Mouse (Mus musculus) embryo, embryonic 11 days (tissue): ENCODE results near the gene Rhobtb3.
"Not testable (repeated sequence)": the region's sequence is repeated elsewhere in the genome, so short reads cannot be mapped to it uniquely, and the experiment has no call there.

Experiments used
- DNase-seq: peaks from one replicate; pipeline ENCODE4 v3.0.0-alpha.2; 2015

Rhobtb3 gene

DNA sequence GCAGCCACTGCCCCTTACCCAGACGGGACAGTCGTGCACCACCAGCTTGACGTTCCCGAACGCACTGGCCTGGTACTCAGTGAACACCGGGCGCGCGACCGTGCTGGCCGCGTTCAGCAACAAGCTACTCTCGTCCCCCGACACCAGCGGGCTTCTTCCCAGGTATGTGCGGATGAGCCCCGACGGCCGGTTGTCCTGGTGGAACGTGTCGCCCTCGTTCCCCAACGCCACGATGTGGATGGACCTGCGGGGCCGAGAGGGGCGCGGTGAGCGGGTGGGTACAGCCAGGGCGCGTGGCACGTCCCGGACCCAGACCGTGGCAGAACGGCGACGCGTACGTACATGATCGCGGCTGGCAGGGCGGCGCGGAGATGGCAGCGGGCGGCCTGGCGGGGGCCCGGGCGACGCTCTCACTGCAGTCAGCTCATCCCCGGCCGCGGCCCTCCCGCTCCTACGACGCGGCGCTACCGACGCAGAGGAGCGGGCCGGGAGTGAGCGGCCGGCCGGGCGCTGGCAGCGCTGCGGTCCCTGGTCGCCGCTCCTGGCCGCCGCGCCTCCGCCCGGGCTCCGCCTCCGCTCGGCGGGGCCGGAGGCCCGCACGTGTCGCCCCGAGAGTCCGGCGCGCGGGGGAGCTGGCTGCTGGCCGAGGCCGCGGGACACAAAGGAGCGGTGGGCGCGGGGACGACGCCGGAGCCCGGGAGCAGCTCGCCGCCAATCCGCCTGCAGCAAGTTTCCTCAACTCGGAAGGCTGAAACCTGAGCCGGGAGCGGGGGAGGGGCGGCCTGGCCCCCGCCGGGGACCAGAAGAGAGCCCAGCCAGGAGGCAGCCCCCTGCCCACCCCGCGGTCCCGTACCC, at the start of gene Rhobtb3:
Rhobtb3 (minus strand) TSS at position 737 of the 855 bp plus-strand sequence.
- DNase-seq, result peak; percentile 94

DNA sequence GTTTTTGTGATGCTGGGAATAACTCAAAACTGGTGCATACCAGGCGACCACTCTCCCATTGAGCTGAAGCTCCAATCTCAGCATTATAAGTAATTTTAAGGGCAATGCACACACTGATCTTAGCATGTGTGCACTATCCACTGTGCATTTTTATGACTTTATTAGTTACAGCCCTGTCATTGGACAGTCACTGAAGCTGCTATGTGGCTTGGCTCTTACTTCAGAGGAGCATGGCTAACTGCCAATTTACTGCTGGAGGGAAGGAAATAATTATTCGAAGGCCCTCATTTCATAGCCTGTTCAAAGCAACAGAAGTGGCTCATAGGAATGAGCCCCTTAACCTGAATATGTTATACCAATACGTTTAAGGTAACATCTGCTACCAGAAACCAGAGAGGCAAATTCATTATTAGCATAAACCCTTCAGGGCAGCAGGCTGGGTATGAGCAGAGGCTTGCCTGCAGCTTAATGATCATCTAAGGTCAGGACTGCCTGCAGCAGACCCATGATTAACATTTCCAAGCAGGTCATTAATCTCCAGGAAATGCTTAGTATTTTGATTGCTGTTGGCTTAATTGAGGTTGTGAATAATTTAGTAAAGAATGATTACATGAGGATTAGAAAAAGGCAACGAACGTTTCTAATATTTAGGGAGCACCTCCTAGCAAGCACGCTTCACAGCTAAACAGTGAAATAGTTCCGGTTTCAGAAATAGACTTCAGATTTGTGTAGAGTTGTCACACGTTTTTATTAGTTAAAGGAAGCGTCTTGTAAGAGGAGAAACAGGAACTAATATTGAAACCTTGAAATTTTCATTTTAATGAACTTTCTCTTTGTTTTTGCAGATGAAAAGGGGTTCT, 48.7 kb upstream of the Rhobtb3 start:
- DNase-seq, result peak; percentile 39

DNA sequence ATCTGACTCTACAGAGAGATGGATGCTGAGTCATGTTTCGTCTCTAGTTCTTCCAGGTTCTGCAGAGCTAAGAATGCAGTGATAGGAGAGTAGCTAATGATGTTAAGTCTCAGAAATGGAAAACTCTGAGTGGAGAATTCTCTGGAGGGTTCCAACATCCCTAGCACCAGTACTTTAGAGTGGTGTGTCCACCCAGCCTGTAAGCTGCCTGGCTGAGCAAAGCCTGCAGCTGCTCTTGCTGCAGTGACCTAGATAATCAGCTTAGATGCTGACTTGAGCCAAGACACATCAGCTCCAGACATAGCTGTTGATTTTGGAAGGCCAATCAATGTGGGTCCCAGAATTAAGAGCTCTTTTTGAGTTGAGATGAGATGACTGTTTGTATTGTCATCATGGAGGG, 44.4 kb upstream of the Rhobtb3 start:
- DNase-seq, result no peak

DNA sequence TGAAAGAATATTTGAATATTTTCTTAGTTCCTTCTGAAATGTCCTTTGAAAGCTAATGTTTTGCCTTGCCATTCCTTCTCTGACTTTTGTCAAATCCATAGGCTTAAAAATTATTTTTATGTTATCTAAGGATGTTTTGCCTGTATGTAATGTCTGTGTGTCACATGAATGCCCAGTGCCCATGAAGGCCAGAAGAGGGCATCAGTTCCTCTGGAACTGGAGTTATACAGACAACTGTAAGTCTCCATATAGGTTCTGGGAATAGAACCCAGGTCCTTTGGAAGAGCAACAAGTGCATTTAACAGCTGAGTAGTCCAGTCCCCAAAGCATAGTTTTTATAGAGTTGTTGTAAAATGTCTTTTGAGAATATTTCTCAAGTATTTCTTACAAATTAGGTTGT, 38.2 kb upstream of the Rhobtb3 start:
- no peak for DNase-seq

DNA sequence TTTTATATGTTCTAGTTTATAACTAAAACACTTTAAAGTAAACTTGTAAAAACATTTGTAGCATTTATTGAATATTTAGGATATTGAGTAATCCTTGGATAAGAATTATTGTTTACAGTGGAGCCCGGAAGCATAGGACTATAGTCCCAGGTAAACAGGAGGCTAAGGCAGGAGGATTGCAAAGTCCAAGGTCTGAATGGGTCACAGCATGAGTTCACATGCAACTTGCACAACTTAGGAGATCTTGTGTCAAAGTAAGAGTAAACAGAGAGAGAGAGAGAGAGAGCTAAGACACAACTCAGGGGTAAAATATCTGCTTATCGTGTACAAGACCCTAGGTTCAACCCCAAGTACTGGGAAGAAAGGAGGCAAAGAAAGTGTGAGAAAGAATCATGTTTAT, 32.9 kb upstream of the Rhobtb3 start:
- no peak for DNase-seq

DNA sequence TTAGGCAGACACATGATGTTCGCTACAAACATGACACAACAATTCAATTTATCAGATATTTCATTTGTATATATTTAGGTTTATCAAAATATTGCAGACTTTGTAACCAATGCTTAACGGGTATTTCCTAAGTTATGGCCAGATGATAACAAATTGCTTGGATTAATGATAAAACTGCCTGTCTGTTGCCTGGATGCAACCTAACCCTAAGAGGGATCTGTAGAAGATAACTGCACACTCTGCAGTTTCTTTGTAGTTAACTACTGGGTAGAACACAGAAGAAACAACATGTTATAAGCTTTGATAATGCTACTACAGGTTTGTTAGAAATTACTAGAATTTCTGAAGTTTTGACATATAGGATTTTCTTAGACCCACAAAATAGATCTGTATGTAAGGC, 32.5 kb upstream of the Rhobtb3 start:
- no peak for DNase-seq

DNA sequence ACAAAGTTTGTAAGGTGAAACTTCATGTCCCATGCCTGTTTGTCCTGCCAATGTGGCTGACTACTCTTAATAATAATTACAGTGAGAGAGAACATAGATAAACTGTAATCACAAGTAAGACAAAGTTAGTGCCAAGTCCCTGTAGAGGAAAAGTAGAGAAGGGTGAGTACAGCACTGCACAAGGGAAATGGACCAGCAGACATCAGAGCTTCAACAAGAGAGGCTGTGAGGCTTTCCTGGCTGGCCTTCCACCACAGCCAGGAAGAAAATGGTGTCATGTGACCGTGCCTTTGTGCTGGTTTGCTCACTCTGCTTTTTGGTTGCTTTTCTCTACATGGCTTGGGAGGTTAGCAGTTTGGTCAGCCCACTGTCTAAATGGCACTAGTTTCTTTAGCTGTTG, 31.9 kb upstream of the Rhobtb3 start:
- DNase-seq, result no peak

DNA sequence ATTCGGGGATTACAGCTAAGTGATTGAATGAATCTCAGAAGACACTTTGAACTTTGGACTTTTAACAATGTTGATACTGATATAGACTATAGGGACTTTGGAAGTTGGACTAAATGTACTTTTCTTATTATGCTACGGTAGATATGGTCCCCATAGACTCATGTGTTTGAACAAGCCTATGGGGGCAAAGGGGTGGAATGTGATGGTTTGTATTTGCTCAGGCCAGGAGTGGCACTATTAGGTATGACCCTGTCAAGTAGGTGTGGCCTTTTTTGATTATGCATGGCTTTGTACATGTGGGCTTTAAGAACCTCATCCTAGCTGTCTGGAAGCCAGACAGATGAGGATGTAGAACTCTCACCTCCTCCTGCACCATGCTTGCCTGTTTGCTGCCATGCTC, 30.8 kb upstream of the Rhobtb3 start:
- no peak for DNase-seq

DNA sequence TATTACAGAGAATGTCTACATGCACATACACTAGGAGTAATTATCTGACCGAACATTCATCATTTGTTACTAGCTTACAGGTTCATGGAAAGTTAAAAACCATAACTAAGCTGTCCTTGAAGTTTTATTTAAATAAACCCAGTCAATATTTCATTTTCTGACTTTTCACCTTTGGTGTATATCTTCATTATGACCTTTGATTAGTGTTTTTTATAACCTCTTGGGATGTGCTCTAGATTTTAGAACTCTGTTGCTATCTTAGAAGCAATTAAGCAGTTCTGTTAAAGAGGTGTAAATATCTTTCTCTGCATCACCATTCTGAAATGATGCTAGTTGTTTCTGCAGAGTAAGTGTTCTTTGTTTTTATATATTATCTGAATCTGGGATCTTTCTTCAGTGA, 23.1 kb upstream of the Rhobtb3 start, which contains the start of gene Spata9:
Spata9 (plus strand) TSS at position 301 of the 400 bp plus-strand sequence.
- DNase-seq, result no peak

DNA sequence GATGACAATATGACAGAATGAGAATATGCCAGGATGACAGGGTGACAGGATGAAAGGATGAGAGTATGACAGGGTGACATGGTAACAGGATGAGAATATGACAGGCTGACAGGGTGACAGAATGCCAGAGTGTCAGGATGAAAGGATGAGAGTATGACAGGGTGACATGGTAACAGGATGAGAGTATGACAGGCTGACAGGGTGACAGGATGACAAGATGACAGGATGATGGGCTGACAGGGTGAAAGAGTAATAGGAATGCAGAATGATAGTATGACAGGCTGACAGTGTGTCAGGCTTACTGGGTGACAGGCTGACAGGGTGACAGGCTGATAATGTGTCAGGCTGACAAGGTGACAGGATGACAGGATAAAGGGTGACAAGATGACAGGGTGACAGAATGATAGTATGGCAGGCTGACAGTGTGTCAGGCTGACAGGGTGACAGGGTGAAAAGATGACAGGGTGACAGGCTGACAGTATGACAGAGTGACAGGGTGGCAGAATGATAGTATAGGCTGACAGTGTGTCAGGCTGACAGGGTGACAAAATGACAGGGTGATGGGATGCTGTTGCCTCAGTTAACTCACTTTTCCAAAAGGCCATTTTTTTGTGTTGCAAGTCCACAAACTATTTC, 11.8 kb upstream of the Rhobtb3 start:
- no peak for DNase-seq

DNA sequence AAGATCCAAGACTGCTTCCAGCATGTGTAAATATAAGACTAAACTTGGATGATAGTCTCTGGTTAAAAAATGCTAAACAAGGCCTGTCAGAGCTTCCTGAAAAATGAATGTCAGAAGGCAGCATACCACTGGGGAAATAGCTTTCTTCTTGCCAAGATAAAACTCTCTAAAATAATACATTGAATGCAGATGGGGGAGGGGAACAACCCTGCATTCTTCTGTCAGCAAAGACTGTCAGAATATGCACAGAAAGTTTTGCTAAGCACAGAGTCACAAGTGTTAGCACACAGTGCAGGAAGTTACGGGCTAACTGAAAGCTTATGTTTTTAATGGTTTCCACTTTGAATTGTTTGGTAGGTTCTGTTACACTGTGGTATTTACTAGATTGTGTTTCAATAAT, 6.6 kb upstream of the Rhobtb3 start:
- peak; percentile 45 for DNase-seq

DNA sequence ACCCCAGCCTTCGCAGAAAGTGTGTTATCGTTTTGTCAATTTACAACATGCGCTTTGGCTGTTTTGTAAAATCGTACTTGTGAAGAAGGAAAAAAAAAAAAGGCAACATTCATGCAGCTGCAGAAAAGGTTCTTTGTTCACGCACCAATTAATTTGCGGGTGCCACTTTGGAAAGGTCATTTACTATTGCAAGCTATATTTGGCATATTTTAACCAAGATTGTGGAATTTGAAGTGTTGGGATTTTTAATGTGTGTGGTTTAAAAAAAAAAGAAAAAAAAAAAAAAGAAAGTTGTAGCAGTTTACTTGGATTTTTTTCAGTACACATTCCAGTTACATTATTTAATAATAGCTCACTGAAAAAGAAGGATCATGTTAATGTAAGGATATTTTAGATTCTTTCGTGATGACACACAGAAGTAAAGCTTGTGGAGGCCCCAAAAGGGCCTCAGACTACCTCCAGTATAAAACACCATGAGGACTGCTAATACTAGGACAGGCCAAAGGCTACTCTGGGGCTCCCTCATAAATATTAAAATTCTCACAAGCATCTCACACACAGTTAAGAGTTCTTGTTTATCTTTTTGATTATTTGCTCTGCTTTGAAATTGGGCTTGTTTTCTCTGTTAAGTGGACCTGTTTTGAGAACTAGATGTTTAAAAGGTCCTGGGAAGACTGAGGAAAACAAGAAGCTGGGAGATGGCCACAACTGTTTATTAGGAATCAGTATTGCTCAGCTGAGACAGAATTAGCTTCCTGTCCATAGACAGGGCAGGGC, 507 bp upstream of the Rhobtb3 start:
- peak; percentile 37 for DNase-seq

DNA sequence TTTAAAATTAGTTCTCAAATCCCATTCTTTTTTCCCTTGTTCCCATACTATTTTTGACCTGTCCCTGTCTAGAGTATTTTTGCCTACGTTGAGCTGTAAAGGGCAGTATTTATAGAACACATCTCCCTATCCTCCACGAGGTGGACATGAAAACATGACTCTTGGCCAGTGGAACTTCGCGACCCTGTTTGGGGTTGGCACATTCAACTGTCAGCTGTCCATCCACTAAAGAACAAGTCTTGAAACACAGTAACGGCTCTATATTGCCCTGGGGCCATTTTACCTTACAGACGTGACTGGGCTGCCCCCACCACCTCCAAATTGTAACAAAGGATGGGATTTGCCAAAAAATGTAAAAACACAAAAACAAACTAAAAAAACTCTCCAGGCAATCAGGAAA, 994 bp downstream of the Rhobtb3 start:
- peak; percentile 57 for DNase-seq

DNA sequence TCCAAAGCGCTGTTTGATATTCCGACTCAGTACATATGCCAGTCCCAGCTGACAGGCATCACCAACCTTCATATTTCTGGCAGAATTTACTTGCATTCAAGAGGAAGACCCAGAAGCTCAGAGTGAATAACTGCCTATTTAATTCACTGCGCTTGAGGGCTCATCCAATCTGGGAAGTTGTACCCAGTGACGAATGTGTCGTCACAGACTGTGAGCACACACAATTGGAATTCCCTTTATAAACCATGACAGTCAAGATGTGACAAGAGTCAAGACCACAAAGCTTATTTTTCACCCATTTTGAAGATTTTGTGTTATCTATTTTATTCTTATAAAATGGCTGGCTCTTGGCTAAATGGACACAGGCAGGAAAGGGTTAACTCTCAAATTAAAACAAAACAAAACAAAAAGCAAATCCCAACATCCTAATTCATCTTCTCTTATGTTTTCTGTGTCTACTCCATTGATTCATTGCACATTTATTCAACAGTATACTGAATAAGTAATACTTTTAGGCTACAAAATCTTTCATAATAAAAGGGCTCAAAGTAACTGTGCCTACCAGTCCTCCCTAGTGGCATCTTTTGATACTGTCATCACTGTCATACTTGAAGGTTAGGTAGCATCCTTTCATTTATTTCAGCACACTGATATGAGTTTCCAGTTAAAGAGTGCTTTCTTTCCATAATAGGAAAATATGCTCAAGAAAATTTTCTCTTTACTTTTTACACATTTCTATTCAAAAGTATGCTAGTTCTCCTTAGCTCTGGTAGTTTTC, 2.0 kb downstream of the Rhobtb3 start:
- DNase-seq, result peak; percentile 17

DNA sequence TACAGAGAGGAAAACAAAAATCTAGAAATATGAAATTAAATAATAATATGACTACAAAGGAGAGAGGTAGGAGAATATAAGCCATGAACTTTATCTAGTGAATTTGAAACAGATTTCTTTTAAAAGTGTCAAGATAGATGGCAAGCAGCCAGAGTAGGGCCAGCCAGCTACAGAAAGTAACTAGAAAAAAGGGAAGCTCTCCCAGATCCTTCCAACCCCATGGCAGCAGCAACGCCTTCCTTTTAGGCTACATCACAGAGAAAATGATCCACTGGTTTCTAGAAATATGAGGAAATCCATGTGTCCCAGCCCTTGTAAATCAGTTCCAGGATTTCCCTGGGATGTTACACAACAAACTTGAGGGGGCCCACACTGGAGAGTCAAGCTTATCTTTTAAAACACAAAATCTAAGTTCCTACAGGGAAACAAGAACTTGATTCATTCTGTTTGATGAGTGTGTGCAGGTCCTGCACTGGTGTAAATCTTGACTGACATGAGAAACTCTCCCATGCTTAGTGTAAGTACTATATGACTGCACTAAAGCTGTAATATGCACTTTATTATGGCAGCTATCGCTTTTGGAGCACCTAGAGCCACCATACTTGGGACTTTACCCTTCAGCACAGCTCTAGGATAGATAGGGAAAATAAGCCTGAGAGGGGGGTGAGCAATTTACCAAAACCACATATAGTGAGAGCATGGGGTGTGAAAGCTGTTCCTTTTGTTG, 2.8 kb downstream of the Rhobtb3 start:
- DNase-seq, result no peak

DNA sequence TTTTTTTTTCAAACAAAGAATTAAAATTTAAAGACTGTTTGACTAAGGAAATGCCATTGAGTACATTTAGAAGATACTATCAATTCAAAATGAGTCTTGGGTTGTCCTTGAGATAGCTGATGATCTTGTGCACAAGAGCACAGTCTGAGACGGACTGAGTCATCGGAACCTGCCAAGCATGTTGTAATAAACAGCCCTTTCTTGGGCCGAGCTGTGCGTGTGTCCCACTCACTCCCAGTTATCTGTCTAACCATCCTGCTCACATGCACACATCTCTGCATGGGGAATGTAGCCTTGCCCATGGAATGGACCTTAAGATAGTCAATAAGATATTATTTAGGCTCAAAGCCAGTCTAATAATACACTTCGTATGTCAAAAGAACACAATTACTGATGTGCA, 4.9 kb downstream of the Rhobtb3 start:
- DNase-seq, result no peak

DNA sequence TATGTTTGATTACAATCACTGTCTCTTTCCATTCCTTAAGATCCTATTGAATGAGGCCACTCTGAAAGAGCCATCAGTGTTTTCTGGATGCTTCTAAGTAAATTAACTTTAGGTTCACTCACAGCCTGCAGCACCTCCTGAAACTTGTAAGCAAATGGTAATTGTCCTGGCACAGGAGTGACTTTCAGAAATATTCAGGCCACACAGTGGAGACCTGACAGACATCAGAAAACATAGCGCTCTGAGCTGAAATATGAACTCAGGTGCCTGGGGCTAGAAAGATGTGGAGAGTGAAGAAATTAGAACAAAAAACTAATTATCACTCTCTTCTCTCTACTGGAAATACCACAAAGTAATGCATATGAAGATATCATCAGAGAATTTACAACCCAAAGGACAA, 10.4 kb downstream of the Rhobtb3 start:
- no peak for DNase-seq

DNA sequence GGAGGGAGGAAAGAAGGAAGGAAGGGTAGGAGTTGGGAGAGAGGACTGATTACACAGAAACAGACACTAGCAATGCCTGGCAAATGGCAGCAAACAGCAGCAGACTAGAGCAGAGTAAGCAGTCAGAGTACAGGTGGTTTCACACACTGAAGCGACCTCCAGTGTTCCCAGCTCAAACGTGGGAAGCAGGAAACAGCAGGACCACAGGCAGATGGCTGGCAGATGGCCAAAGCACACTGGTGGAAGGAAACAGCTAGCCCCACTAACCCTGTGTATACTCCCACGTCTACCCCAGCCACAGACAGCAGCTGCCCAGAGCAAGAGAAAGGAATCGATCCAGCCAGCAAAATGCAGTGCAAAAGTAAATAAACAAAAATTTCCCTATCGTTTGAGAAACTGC, 12.7 kb downstream of the Rhobtb3 start:
- DNase-seq, result peak; percentile 64

DNA sequence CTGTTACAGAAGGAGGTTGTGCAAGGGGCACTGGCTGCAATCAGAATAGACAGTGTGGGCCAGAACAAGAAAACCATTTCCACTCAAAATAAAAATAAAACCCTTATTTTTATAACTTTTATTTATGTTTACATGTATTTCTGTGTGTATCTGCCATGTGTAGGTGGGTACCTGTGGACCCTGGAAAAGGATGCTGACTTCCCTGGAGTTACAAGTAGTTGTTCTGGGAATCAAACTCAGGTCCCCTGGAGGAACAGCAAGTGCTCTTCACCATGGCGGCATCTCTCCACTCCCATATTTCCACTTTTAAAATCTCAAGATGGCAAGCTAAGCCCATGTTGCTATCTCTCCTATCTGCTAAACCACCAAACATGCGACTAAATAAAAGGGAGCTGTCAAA, 13.1 kb downstream of the Rhobtb3 start:
- DNase-seq, result no peak

DNA sequence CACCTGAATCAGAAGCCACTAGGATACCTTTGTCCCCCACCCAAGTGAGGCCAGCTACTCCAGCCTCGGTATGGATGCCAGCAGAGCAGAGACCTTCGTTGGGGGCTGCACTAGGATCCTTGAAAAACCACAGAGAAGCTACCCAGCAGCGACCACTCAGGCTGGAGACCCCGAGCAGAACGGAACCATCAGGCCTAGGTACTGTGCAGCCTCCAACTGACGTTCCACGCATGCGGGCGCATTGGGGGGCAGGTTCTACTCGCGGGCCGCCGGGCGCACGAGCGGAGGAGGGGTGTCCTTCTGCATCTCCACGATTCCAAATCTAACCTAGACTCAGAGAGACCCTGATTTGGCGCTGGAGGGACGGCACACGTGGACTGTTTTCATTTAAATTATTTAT, 13.7 kb downstream of the Rhobtb3 start:
- no peak for DNase-seq

DNA sequence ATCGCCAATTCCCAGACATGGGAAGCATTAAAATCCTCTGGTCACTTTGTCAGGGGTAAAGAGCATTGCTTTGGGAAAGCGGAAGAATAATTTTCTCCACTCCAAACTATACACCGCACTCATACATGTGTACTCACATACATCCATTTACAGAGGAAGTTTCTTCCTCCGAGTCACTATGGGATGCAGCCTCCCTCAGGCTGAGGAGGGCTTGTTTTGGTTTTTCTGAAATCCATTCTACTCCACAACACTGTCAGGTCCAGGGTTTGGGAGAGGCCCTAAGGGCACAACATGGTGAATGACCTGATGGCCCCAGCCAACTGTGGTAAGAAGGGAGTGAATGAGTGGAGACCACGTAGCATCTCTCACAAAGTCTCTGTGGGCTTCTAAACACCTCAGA, 14.7 kb downstream of the Rhobtb3 start:
- not testable (repeated sequence) for DNase-seq
